Mouse (Mus musculus): ENCODE measurements at regions not wholly inside any gene's neighbourhood (a gene's known extent, or its start where the extent isn't known, plus 50 kb on each side); places are given as distances from the start of the nearest gene placed in this dataset.
A peak's percentile ranks its signal among the peaks of the same experiment; 100 is the strongest.

- peak overlapping the region; percentile 81 for H3K4me2 ChIP-seq (replicated peaks; ENCODE audit: low read depth)
- ATAC-seq: peak; percentile 98
- TF ChIP-seq CTCF (IDR thresholded peaks at IDR 0.05; ENCODE audit: low read depth): no peak
- no peaks in the 10 kb centered on the region for H3K36me3 ChIP-seq (ENCODE audit: control insufficient read depth, insufficient read depth)
- H3K4me3 ChIP-seq (ENCODE audit: low read depth, low read length): peak overlapping the region; percentile 47
- 0 out of 2 replicates have a peak, but pooled peaks cover 6% of the 10 kb centered on the region for H3K4me1 ChIP-seq (replicated peaks; ENCODE audit: control insufficient read depth, insufficient read depth, low read length)
- no peaks in the 10 kb centered on the region for H3K27me3 ChIP-seq (replicated peaks; ENCODE audit: control insufficient read depth, insufficient read depth, low read length)
- H3K9ac ChIP-seq (ENCODE audit: low read depth, low read length): peak overlapping the region; percentile 43
- WGBS: 1% methylated on average over 51 of the region's 51 CpGs
- H3K27ac ChIP-seq (ENCODE audit: low read depth, low read length): peak overlapping the region; percentile 78
- H3K9me3 ChIP-seq (ENCODE audit: control insufficient read depth): no peaks in the 10 kb centered on the region
Observed at GRCm38 (mm10) chr13:80962789-80963590, 79.8 kb downstream of the Arrdc3 start.

- ATAC-seq: no peak
- H3K9ac ChIP-seq (ENCODE audit: low read depth, low read length): no peak overlapping the region
- no peak for TF ChIP-seq CTCF (IDR thresholded peaks at IDR 0.05; ENCODE audit: low read depth)
- peak overlapping the region; percentile 78; the same call in 1 of the 2 replicates for H3K27ac ChIP-seq (ENCODE audit: low read depth, low read length)
- 67% methylated on average over 11 of the region's 11 CpGs for WGBS
- H3K36me3 ChIP-seq (ENCODE audit: control insufficient read depth, insufficient read depth): no peaks in the 10 kb centered on the region
- H3K9me3 ChIP-seq (ENCODE audit: control insufficient read depth): no peaks in the 10 kb centered on the region
- 0 out of 2 replicates have a peak, but pooled peaks cover 6% of the 10 kb centered on the region for H3K4me1 ChIP-seq (replicated peaks; ENCODE audit: control insufficient read depth, insufficient read depth, low read length)
- peak overlapping the region; percentile 81 for H3K4me2 ChIP-seq (replicated peaks; ENCODE audit: low read depth)
- H3K4me3 ChIP-seq (ENCODE audit: low read depth, low read length): no peak overlapping the region
- H3K27me3 ChIP-seq (replicated peaks; ENCODE audit: control insufficient read depth, insufficient read depth, low read length): no peaks in the 10 kb centered on the region
Observed at GRCm38 (mm10) chr13:80963591-80963940, 80.4 kb downstream of the Arrdc3 start.

GRCm38 (mm10) chr13:80971664-80972063, 88.5 kb downstream of the Arrdc3 start:
- Histone ChIP-seq H3K4me3 (ENCODE audit: low read depth, low read length) (no peak overlapping the region), H3K4me1 (replicated peaks; ENCODE audit: control insufficient read depth, insufficient read depth, low read length) (no peaks in the 10 kb centered on the region), H3K4me2 (replicated peaks; ENCODE audit: low read depth) (no peak overlapping the region), H3K36me3 (ENCODE audit: control insufficient read depth, insufficient read depth) (no peaks in the 10 kb centered on the region), H3K27ac (ENCODE audit: low read depth, low read length) (no peak overlapping the region), H3K9ac (ENCODE audit: low read depth, low read length) (no peak overlapping the region), H3K9me3 (ENCODE audit: control insufficient read depth) (no peaks in the 10 kb centered on the region), H3K27me3 (replicated peaks; ENCODE audit: control insufficient read depth, insufficient read depth, low read length) (no peaks in the 10 kb centered on the region)
- WGBS: 50% methylated on average over 3 of the region's 3 CpGs
- no peak for TF ChIP-seq CTCF (IDR thresholded peaks at IDR 0.05; ENCODE audit: low read depth)
- no peak for ATAC-seq

GRCm38 (mm10) chr13:80974424-80974823, 91.2 kb downstream of the Arrdc3 start:
- H3K27me3 ChIP-seq (replicated peaks; ENCODE audit: control insufficient read depth, insufficient read depth, low read length): no peaks in the 10 kb centered on the region

GRCm38 (mm10) chr13:80977266-80977665, 94.1 kb downstream of the Arrdc3 start:
- 81% methylated on average over 3 of the region's 3 CpGs for WGBS
- ATAC-seq: no peak
- Histone ChIP-seq H3K4me2 (replicated peaks; ENCODE audit: low read depth) (no peak overlapping the region), H3K36me3 (ENCODE audit: control insufficient read depth, insufficient read depth) (no peaks in the 10 kb centered on the region), H3K4me1 (replicated peaks; ENCODE audit: control insufficient read depth, insufficient read depth, low read length) (no peaks in the 10 kb centered on the region), H3K27me3 (replicated peaks; ENCODE audit: control insufficient read depth, insufficient read depth, low read length) (no peaks in the 10 kb centered on the region), H3K27ac (ENCODE audit: low read depth, low read length) (no peak overlapping the region), H3K9ac (ENCODE audit: low read depth, low read length) (no peak overlapping the region), H3K9me3 (ENCODE audit: control insufficient read depth) (no peaks in the 10 kb centered on the region), H3K4me3 (ENCODE audit: low read depth, low read length) (no peak overlapping the region)
- TF ChIP-seq CTCF (IDR thresholded peaks at IDR 0.05; ENCODE audit: low read depth): peak; percentile 13; the same call in 1 of the 2 replicates

More at GRCm38 (mm10) chr13:80974424-80974823, 91.2 kb downstream of the Arrdc3 start:
- no peak overlapping the region for H3K27ac ChIP-seq (ENCODE audit: low read depth, low read length)
- no peak overlapping the region for H3K9ac ChIP-seq (ENCODE audit: low read depth, low read length)
- H3K36me3 ChIP-seq (ENCODE audit: control insufficient read depth, insufficient read depth): no peaks in the 10 kb centered on the region
- 55% methylated on average over 1 of the region's 1 CpGs for WGBS
- no peak overlapping the region for H3K4me2 ChIP-seq (replicated peaks; ENCODE audit: low read depth)
- no peak for ATAC-seq
- H3K9me3 ChIP-seq (ENCODE audit: control insufficient read depth): no peaks in the 10 kb centered on the region
- no peak overlapping the region for H3K4me3 ChIP-seq (ENCODE audit: low read depth, low read length)
- H3K4me1 ChIP-seq (replicated peaks; ENCODE audit: control insufficient read depth, insufficient read depth, low read length): no peaks in the 10 kb centered on the region
- no peak for TF ChIP-seq CTCF (IDR thresholded peaks at IDR 0.05; ENCODE audit: low read depth)

- Histone ChIP-seq H3K4me1 (replicated peaks; ENCODE audit: control insufficient read depth, insufficient read depth, low read length) (no peaks in the 10 kb centered on the region), H3K36me3 (ENCODE audit: control insufficient read depth, insufficient read depth) (no peaks in the 10 kb centered on the region), H3K9ac (ENCODE audit: low read depth, low read length) (no peak overlapping the region), H3K4me3 (ENCODE audit: low read depth, low read length) (no peak overlapping the region), H3K4me2 (replicated peaks; ENCODE audit: low read depth) (no peak overlapping the region), H3K9me3 (ENCODE audit: control insufficient read depth) (no peaks in the 10 kb centered on the region), H3K27me3 (replicated peaks; ENCODE audit: control insufficient read depth, insufficient read depth, low read length) (no peaks in the 10 kb centered on the region), H3K27ac (ENCODE audit: low read depth, low read length) (no peak overlapping the region)
- no peak for ATAC-seq
- no peak for TF ChIP-seq CTCF (IDR thresholded peaks at IDR 0.05; ENCODE audit: low read depth)
- WGBS: 77% methylated on average over 2 of the region's 2 CpGs
Observed at GRCm38 (mm10) chr13:80981201-80981600, 98.0 kb downstream of the Arrdc3 start.

Data from intestine, postnatal 0 days (tissue).